Mouse (Mus musculus) thymus, adult 2 months (tissue): ENCODE measurements around the gene Srgap1. TPM values are rescaled to one million over a fixed set of nuclear protein-coding genes. Genes with fewer than 3 reads are reported as not detected.
A peak's percentile ranks its signal among the peaks of the same experiment; 100 is the strongest.

ENCODE experiments used
- DNase-seq: peaks from one replicate; pipeline ENCODE4 v3.0.0; 2021
- H3K27ac ChIP-seq: fragments of 200-500 bp; 2 replicates; pipeline ENCODE4 v1.5.1; 2012; ENCODE audit warnings: low read length, control low read depth; ENCODE audit not compliant: control insufficient read depth, insufficient read depth
- H3K27me3 ChIP-seq: fragments of 200-500 bp; 2 replicates; pipeline ENCODE4 v1.6.1; 2012; ENCODE audit warnings: mild to moderate bottlenecking, low read length, moderate library complexity, mixed read lengths; ENCODE audit not compliant: control insufficient read depth, insufficient read depth
- H3K36me3 ChIP-seq: fragments of 200-500 bp; 2 replicates; pipeline ENCODE4 v1.6.1; 2012; ENCODE audit warnings: mild to moderate bottlenecking, low read length, moderate library complexity; ENCODE audit not compliant: control insufficient read depth, insufficient read depth
- H3K4me1 ChIP-seq: fragments of 200-500 bp; replicated peaks from 2 replicates; pipeline ENCODE4 v1.6.1; 2012; ENCODE audit warnings: low read length; ENCODE audit not compliant: control insufficient read depth, insufficient read depth
- H3K4me3 ChIP-seq: fragments of 200-500 bp; 2 replicates; pipeline ENCODE4 v1.5.1; 2012; ENCODE audit warnings: mild to moderate bottlenecking, low read length, control low read depth, moderate library complexity; ENCODE audit not compliant: control insufficient read depth, insufficient read depth
- CTCF ChIP-seq: fragments of 200-500 bp; IDR thresholded peaks from 2 replicates; pipeline ENCODE4 v1.5.1; 2012; ENCODE audit warnings: mild to moderate bottlenecking, control low read depth, low read length, moderate library complexity, borderline replicate concordance; ENCODE audit not compliant: control insufficient read depth, poor library complexity, insufficient read depth; ENCODE audit errors: extremely low read depth
- POLR2A ChIP-seq: fragments of 200-500 bp; IDR thresholded peaks from 2 replicates; pipeline ENCODE4 v1.6.1; 2012; ENCODE audit warnings: mild to moderate bottlenecking, low read length, control low read depth, moderate library complexity; ENCODE audit not compliant: control insufficient read depth, poor library complexity, insufficient read depth; ENCODE audit errors: extremely low read depth
- WGBS: fragments of 180-500 bp; shearing (Covaris S2); methylation state at CpG from one replicate; pipeline ENCODE4 v1.1.7; 2018; 5-methylcytosine and 5-hydroxymethylcytosine counted together
- polyA plus RNA-seq: library from polyadenylated mRNA; depleted of rRNA; stranded (reverse); fragments of >200 nt; gene quantifications from 2 replicates; pipeline ENCODE4 v1.2.3, GENCODE M21; 2012; rRNA removed

The Srgap1 gene
- polyA plus RNA-seq = 1.0 and 1.2 TPM in 2 replicates

- TF ChIP-seq CTCF = no peak
- TF ChIP-seq POLR2A = no peak
- Histone ChIP-seq H3K4me3 (peak within 1 kb of the TSS; percentile 40), H3K4me1 (peaks cover 6% of the 10 kb centered on the region; the same call in 1 of the 2 replicates), H3K27ac (no peak within 1 kb of the TSS), H3K27me3 (peaks cover 11% of the 10 kb centered on the region; the same call in 1 of the 2 replicates), H3K36me3 (no peaks in the 10 kb centered on the region)
- WGBS = under 1% methylated on average over 74 of the region's 79 CpGs
- peak; percentile 11 for DNase-seq
Observed at GRCm38 (mm10) chr10:122046904-122047726, at the start of gene Srgap1. Gene Srgap1, minus strand, starts transcription at chr10:122047315.

GRCm38 (mm10) chr10:122096462-122096979 lies 49.4 kb upstream of the Srgap1 start:
- TF ChIP-seq CTCF = no peak
- no peak for TF ChIP-seq POLR2A
- WGBS = under 1% methylated on average over 48 of the region's 48 CpGs
- no peak overlapping the region for H3K27ac ChIP-seq
- H3K4me1 ChIP-seq = peaks cover 6% of the 10 kb centered on the region; the same call in 1 of the 2 replicates
- H3K36me3 ChIP-seq = no peaks in the 10 kb centered on the region
- no peaks in the 10 kb centered on the region for H3K27me3 ChIP-seq
- peak overlapping the region; percentile 76 for H3K4me3 ChIP-seq
- no peak for DNase-seq

GRCm38 (mm10) chr10:122090472-122090871 lies 43.4 kb upstream of the Srgap1 start:
- Histone ChIP-seq H3K27me3 (no peaks in the 10 kb centered on the region), H3K36me3 (peaks cover 9% of the 10 kb centered on the region; the same call in 1 of the 2 replicates), H3K4me3 (no peak overlapping the region), H3K4me1 (no peaks in the 10 kb centered on the region), H3K27ac (no peak overlapping the region)
- TF ChIP-seq POLR2A = no peak
- TF ChIP-seq CTCF = no peak
- WGBS = 85% methylated on average over 1 of the region's 1 CpGs
- DNase-seq = no peak

- no peak overlapping the region for H3K27ac ChIP-seq
- no peaks in the 10 kb centered on the region for H3K27me3 ChIP-seq
- TF ChIP-seq CTCF (no peak), POLR2A (no peak)
- H3K36me3 ChIP-seq = no peaks in the 10 kb centered on the region
- no peak for DNase-seq
- no peak overlapping the region for H3K4me3 ChIP-seq
- WGBS = 100% methylated on average over 1 of the region's 1 CpGs
- no peaks in the 10 kb centered on the region for H3K4me1 ChIP-seq
Observed at GRCm38 (mm10) chr10:122081352-122081751, 34.2 kb upstream of the Srgap1 start.

- no peak for DNase-seq
- Histone ChIP-seq H3K4me1 (no peaks in the 10 kb centered on the region), H3K36me3 (no peaks in the 10 kb centered on the region), H3K27me3 (no peaks in the 10 kb centered on the region), H3K27ac (no peak overlapping the region), H3K4me3 (no peak overlapping the region)
- TF ChIP-seq CTCF = no peak
- TF ChIP-seq POLR2A = no peak
Observed at GRCm38 (mm10) chr10:122069153-122069552, 22.0 kb upstream of the Srgap1 start.

GRCm38 (mm10) chr10:122055826-122056225 lies 8.7 kb upstream of the Srgap1 start:
- DNase-seq = no peak
- Histone ChIP-seq H3K4me3 (no peak overlapping the region), H3K27ac (no peak overlapping the region), H3K27me3 (no peaks in the 10 kb centered on the region), H3K36me3 (no peaks in the 10 kb centered on the region), H3K4me1 (no peaks in the 10 kb centered on the region)
- WGBS = 99% methylated on average over 6 of the region's 6 CpGs
- no peak for TF ChIP-seq POLR2A
- no peak for TF ChIP-seq CTCF

- no peak overlapping the region for H3K27ac ChIP-seq
- TF ChIP-seq CTCF (peak; percentile 67; the same call in 1 of the 2 replicates), POLR2A (no peak)
- DNase-seq = peak; percentile 72
- H3K4me1 ChIP-seq = no peaks in the 10 kb centered on the region
- no peaks in the 10 kb centered on the region for H3K27me3 ChIP-seq
- no peaks in the 10 kb centered on the region for H3K36me3 ChIP-seq
- no peak overlapping the region for H3K4me3 ChIP-seq
- 3% methylated on average over 8 of the region's 8 CpGs for WGBS
Observed at GRCm38 (mm10) chr10:122054535-122054934, 7.4 kb upstream of the Srgap1 start.
